ENCODE assay signal across 20 mouse cellular contexts in genomic region chr13:10170529-10170928, GRCm38 (mm10).
A peak's percentile ranks its signal among the peaks of the same experiment; 100 is the strongest.
DNase-seq lines count a peak whose midpoint lies in the region; ATAC-seq and TF ChIP-seq lines count a peak whose summit lies in the region.
"Had no signal": no experiment of that assay in that cellular context is flagged by ENCODE, and none has a peak within 500 bp of the region (broad histone marks: within the 10 kb centered on the region; RNA-seq: fewer than 3 reads in every experiment).

No protein-coding gene starts in this region.

- DNase-seq in frontal cortex, postnatal 14 days (ENCODE audit: low spot score in 2 of 2) = no peak
- DNase-seq in brain, adult 2 months (ENCODE audit: low read depth, low spot score) = peak; percentile 51
- peak; percentile 55 for DNase-seq in telencephalon, adult 2 months (ENCODE audit: low read depth, low spot score)
- no peak for DNase-seq in right cerebral cortex, adult 2 months (ENCODE audit: low spot score in 2 of 2)
- DNase-seq in lung, adult 2 months = no peak
- DNase-seq: adrenal gland, adult 2 months; adrenal gland, adult 8-10 months; adrenal gland, postnatal 10 days; adrenal gland, postnatal 14 days; adrenal gland, postnatal 25 days; adrenal gland, postnatal 36 days; B cell, adult 2 months; cerebellum, adult 11 months; cerebellum, adult 11-12 months; cerebellum, adult 18-20 months; cerebellum, adult 2 months had no signal

- no peak for TF ChIP-seq CTCF in lung, adult 2 months (IDR thresholded peaks at IDR 0.05; ENCODE audit: insufficient read depth, low read length)

- H3K4me3 ChIP-seq in lung, adult 2 months (replicated peaks; ENCODE audit: extremely low read depth, low read depth, low read length) = no peak overlapping the region

- ATAC-seq in frontal cortex, adult (ENCODE audit: low TSS enrichment) = peak; percentile 50
- ATAC-seq: activated CD4-positive, CD25-positive, alpha-beta regulatory T cell, adult 4 months; CD4-positive, CD25-positive, alpha-beta regulatory T cell, adult 4 months; Patski had no signal

- no peaks in the 10 kb centered on the region; the same call in 1 of the 2 replicates for H3K4me1 ChIP-seq in lung, adult 2 months (ENCODE audit: control insufficient read depth, insufficient read depth, low read length)

- no peak for TF ChIP-seq POLR2A in lung, adult 2 months (IDR thresholded peaks at IDR 0.05; ENCODE audit: borderline replicate concordance, extremely low read depth, low read depth, low read length)

- WGBS in lung, adult 2 months = 92% methylated on average over 2 of the region's 2 CpGs

Comparison
In these comparisons a context has a peak if more than half of its experiments do, and no peak if none do; other contexts are left out.
1. DNase-seq: peak in brain, adult 2 months (single experiment) and telencephalon, adult 2 months (single experiment); none in frontal cortex, postnatal 14 days (0 of 2), right cerebral cortex, adult 2 months (0 of 2) and lung, adult 2 months (single experiment).